Mouse (Mus musculus) thymus, adult 2 months (tissue): Measurements from ENCODE around the gene Qars. TPM values are rescaled to one million over a fixed set of nuclear protein-coding genes. Genes with fewer than 3 reads are reported as not detected.

ENCODE experiments used
- DNase-seq: peaks from one replicate; pipeline ENCODE4 v3.0.0; 2021
- H3K27ac ChIP-seq: fragments of 200-500 bp; 2 replicates; pipeline ENCODE4 v1.5.1; 2012; ENCODE audit warnings: low read length, control low read depth; ENCODE audit not compliant: control insufficient read depth, insufficient read depth
- H3K27me3 ChIP-seq: fragments of 200-500 bp; 2 replicates; pipeline ENCODE4 v1.6.1; 2012; ENCODE audit warnings: mild to moderate bottlenecking, low read length, moderate library complexity, mixed read lengths; ENCODE audit not compliant: control insufficient read depth, insufficient read depth
- H3K36me3 ChIP-seq: fragments of 200-500 bp; 2 replicates; pipeline ENCODE4 v1.6.1; 2012; ENCODE audit warnings: mild to moderate bottlenecking, low read length, moderate library complexity; ENCODE audit not compliant: control insufficient read depth, insufficient read depth
- H3K4me1 ChIP-seq: fragments of 200-500 bp; replicated peaks from 2 replicates; pipeline ENCODE4 v1.6.1; 2012; ENCODE audit warnings: low read length; ENCODE audit not compliant: control insufficient read depth, insufficient read depth
- H3K4me3 ChIP-seq: fragments of 200-500 bp; 2 replicates; pipeline ENCODE4 v1.5.1; 2012; ENCODE audit warnings: mild to moderate bottlenecking, low read length, control low read depth, moderate library complexity; ENCODE audit not compliant: control insufficient read depth, insufficient read depth
- CTCF ChIP-seq: fragments of 200-500 bp; IDR thresholded peaks from 2 replicates; pipeline ENCODE4 v1.5.1; 2012; ENCODE audit warnings: mild to moderate bottlenecking, control low read depth, low read length, moderate library complexity, borderline replicate concordance; ENCODE audit not compliant: control insufficient read depth, poor library complexity, insufficient read depth; ENCODE audit errors: extremely low read depth
- POLR2A ChIP-seq: fragments of 200-500 bp; IDR thresholded peaks from 2 replicates; pipeline ENCODE4 v1.6.1; 2012; ENCODE audit warnings: mild to moderate bottlenecking, low read length, control low read depth, moderate library complexity; ENCODE audit not compliant: control insufficient read depth, poor library complexity, insufficient read depth; ENCODE audit errors: extremely low read depth
- WGBS: fragments of 180-500 bp; shearing (Covaris S2); methylation state at CpG from one replicate; pipeline ENCODE4 v1.1.7; 2018; 5-methylcytosine and 5-hydroxymethylcytosine counted together
- polyA plus RNA-seq: library from polyadenylated mRNA; depleted of rRNA; stranded (reverse); fragments of >200 nt; gene quantifications from 2 replicates; pipeline ENCODE4 v1.2.3, GENCODE M21; 2012

Qars gene
- polyA plus RNA-seq, 1 experiment = 382 TPM

DNA sequence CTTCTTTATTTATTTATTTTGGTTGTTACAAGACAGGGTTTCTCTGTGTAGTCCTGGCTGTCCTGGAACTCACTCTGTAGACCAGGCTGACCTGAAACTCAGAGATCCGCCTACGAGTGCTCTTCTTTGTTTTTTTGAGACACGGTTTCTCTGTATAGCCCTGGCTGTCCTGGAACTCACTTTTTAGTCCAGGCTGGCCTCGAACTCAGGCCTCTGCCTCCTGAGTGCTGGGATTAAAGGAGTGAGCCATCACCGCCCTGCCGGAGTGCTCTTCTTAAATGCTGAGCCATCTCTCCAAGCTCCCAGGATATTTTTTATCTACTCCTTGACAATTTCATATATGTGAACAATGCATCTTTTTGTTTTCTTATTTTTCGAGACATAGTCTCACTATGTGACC is 605 bp upstream of the Qars start:
- no peak overlapping the region for H3K27ac ChIP-seq
- DNase-seq = no peak
- H3K4me1 ChIP-seq = peaks cover 16% of the 10 kb centered on the region
- WGBS = 95% methylated on average over 7 of the region's 7 CpGs
- H3K36me3 ChIP-seq = peaks cover 28% of the 10 kb centered on the region
- no peaks in the 10 kb centered on the region for H3K27me3 ChIP-seq
- no peak for TF ChIP-seq POLR2A
- no peak for TF ChIP-seq CTCF
- no peak overlapping the region for H3K4me3 ChIP-seq

DNA sequence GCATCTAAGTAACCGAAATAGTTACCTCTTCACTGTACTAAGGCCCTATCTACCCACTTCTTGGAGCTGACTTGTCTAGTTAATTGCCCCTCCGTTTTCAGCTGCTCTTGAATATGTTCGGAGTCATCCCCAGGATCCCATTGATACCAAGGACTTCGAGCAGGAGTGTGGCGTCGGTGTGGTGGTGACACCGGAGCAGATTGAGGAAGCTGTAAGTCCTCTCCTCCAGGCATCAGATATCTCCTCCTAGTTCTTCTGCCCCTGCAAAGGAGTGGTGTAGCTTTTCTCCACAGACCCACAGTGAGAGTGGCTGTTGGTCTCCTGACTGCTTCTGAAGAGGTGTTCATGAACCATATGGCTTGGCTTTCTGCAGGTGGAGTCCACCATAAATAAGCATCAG is 1.3 kb downstream of the Qars start:
- H3K4me1 ChIP-seq = peaks cover 16% of the 10 kb centered on the region
- no peak overlapping the region; the same call in 1 of the 2 replicates for H3K4me3 ChIP-seq
- DNase-seq = no peak
- TF ChIP-seq CTCF = no peak
- no peak for TF ChIP-seq POLR2A
- H3K36me3 ChIP-seq = peaks cover 41% of the 10 kb centered on the region
- H3K27ac ChIP-seq = no peak overlapping the region
- no peaks in the 10 kb centered on the region for H3K27me3 ChIP-seq
- WGBS = 89% methylated on average over 7 of the region's 7 CpGs

DNA sequence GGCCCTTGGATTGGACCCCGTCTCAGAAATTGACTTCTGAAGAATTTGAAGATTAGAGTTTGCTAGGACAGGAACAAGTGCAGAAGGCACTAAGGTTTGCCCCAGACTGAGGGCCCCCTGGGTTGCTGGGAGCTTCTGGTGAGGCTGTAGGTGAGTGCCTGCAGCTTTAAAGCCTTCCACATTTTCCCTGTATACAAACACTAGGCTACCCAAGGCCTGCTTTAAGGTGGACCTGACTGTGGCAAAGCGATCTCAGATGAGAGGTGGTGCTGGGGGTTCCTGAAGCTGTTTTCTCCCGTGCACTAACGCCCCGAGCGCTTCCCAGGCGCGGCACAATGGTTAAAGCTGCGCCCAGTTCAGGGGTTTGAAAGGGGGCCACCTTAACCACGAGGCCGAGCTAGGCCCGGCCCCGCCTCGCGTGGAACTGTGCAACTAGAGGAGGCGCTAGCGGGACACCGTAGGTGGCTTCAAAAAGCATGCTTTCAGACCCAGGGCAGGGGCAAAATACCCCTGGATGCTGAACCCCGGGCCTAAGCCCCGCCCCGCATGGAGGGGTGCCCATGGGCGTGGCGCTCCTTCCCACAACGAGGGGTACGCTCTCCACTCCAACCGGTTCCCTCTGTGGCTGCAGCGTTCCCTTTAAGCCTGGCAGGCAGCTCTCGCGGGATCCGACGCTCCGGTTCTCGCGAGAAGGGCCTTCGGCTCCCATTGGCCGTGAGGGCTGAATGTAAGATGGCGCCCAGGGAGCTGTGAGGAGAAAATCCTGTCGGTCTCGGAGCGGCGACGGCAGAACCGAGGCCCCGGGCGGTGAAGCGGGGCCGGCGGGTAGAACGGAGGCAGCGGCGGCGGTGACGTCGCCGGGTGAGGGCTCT is 9.1 kb downstream of the Qars start, which contains the start of gene Qrich1:
Gene Qrich1 (plus strand): TSS at position 427 of the 872 bp plus-strand sequence.
- peak; percentile 52; the same call in 1 of the 2 replicates for TF ChIP-seq CTCF
- TF ChIP-seq POLR2A = peak; percentile 83
- Histone ChIP-seq H3K4me3 (peak within 1 kb of the TSS; percentile 76), H3K4me1 (peaks cover 5% of the 10 kb centered on the region; the same call in 1 of the 2 replicates), H3K27me3 (no peaks in the 10 kb centered on the region), H3K36me3 (peaks cover 35% of the 10 kb centered on the region; the same call in 1 of the 2 replicates), H3K27ac (peak within 1 kb of the TSS; percentile 75)
- WGBS = 2% methylated on average over 55 of the region's 55 CpGs
- peak; percentile 96 for DNase-seq

DNA sequence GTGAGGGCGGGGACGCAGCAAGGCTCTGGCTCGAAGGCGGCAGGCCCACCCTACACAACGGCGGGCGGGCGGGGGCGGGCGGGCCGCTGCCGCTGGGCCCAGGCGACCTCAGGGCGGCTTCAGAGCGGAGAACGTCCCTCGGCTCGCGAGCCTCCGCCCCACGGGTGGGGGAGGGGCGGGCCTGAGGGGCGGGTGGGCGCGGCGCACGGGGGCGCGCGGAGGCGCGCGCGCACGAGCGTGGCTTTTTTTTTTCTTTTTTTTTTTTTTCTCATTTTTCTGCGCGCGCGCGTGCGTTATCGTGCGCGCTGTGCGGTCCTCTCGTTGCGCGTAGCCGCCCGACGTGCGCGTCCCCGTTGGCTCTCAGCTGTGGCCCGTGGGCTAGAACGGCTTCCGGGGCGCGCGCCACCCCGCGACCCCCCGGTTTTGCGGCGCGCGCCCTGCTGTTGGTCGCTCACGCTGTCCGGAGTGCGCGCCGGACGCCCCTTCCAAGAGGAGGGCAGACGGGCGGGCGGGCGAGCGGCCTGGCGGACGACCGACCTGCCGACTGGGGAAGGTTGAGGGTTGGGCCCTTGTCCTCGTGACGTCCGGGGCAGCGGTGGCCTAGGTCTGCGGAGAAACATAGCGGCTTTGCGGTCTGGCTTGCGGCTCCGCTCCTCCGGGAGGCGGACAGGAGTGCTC is 9.9 kb downstream of the Qars start:
- Histone ChIP-seq H3K27ac (peak overlapping the region; percentile 75), H3K36me3 (peaks cover 27% of the 10 kb centered on the region; the same call in 1 of the 2 replicates), H3K4me1 (peaks cover 5% of the 10 kb centered on the region; the same call in 1 of the 2 replicates), H3K4me3 (peak overlapping the region; percentile 76), H3K27me3 (no peaks in the 10 kb centered on the region)
- WGBS = under 1% methylated on average over 86 of the region's 95 CpGs
- no peak for TF ChIP-seq POLR2A
- TF ChIP-seq CTCF = no peak
- DNase-seq = peak; percentile 89

DNA sequence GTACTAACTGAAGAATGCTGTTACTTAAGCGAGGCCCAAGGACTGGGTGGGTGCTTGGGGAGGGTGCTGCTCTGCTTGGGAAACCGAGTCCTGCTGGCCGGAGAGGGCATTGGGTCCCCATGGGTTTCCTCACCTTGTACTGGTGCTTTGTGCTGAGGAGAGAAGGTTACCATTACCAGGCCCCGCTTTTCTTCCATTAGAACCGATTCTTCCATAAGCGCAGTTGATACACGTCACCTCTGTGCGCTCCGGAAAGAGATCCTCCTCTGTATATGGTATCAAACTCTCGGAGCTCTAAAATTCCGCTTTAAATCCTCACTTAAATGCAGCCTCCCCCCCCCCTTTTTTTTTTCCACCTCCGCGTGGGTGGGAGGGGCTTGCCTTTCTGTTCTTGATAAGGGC is 10.4 kb downstream of the Qars start:
- under 1% methylated on average over 13 of the region's 13 CpGs for WGBS
- peak overlapping the region; percentile 75 for H3K27ac ChIP-seq
- H3K27me3 ChIP-seq = no peaks in the 10 kb centered on the region
- peaks cover 22% of the 10 kb centered on the region; the same call in 1 of the 2 replicates for H3K36me3 ChIP-seq
- H3K4me1 ChIP-seq = peaks cover 5% of the 10 kb centered on the region; the same call in 1 of the 2 replicates
- H3K4me3 ChIP-seq = peak overlapping the region; percentile 76
- no peak for DNase-seq
- TF ChIP-seq CTCF (no peak), POLR2A (no peak)

DNA sequence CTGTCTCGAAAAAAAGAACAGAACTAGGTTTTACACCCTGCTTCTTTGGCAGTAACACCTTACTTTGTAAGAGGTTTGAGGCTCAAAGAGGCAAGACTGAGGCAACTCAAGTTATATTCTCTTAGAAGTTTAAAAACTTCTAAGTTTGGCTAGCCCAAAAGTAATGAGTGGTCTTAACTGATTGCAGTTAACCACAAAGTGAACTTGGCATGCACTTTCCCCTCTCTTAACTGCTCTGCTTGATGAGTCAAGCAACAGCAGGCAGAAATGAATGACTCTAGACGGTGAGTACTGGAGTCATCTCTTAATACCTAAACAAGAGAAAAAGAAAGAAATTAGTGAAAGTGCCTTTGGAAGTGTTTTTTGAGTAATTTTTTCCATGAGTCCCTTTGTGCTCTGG is 14.1 kb downstream of the Qars start:
- WGBS = 78% methylated on average over 2 of the region's 2 CpGs
- no peak for TF ChIP-seq POLR2A
- TF ChIP-seq CTCF = no peak
- Histone ChIP-seq H3K4me3 (no peak overlapping the region), H3K27ac (no peak overlapping the region), H3K36me3 (no peaks in the 10 kb centered on the region; the same call in 1 of the 2 replicates), H3K4me1 (no peaks in the 10 kb centered on the region), H3K27me3 (no peaks in the 10 kb centered on the region)
- no peak for DNase-seq
